Mouse (Mus musculus): ENCODE data around the gene Hist1h1t.

GRCm38 (mm10) chr13:23730479-23730878, 34.9 kb downstream of the Hist1h1t start:
- TF ChIP-seq CTCF (IDR thresholded peaks at IDR 0.05; ENCODE audit: low read depth) = no peak
- TF ChIP-seq EP300 (IDR thresholded peaks at IDR 0.05; ENCODE audit: low read depth) = no peak
